Mouse (Mus musculus) limb, embryonic 14.5 days (tissue): ENCODE results near the gene Soat2. TPM values are rescaled to one million over a fixed set of nuclear protein-coding genes. Genes with fewer than 3 reads are reported as not detected.

Experiments
- ATAC-seq: fragments of 200-750 bp; cut with Nextera tagmentation; 2 replicates; pipeline ENCODE4 v1.8.0; 2017; ENCODE audit warnings: low read depth, moderate number of reproducible peaks, moderate TSS enrichment; ENCODE audit not compliant: low FRiP score
- DNase-seq: peaks from one replicate; pipeline ENCODE4 v3.0.0-alpha.2; 2015; ENCODE audit warnings: low spot score
- H3K27ac ChIP-seq: fragments of 300-500 bp; sonication (generic); replicated peaks from 2 replicates; pipeline ENCODE4 v1.5.1; 2014; ENCODE audit warnings: low read depth, mild to moderate bottlenecking, low read length, moderate library complexity, mixed read lengths
- H3K27me3 ChIP-seq: fragments of 300-500 bp; sonication (generic); 2 replicates; pipeline ENCODE4 v1.6.1; 2014; ENCODE audit warnings: low read length, mixed read lengths; ENCODE audit not compliant: control insufficient read depth, insufficient read depth
- H3K36me3 ChIP-seq: fragments of 300-500 bp; sonication (generic); 2 replicates; pipeline ENCODE4 v1.6.1; 2014; ENCODE audit warnings: mild to moderate bottlenecking, low read length, moderate library complexity, mixed read lengths; ENCODE audit not compliant: control insufficient read depth, insufficient read depth
- H3K4me1 ChIP-seq: fragments of 300-500 bp; sonication (generic); 2 replicates; pipeline ENCODE4 v1.6.1; 2014; ENCODE audit warnings: antibody characterized with exemption, low read length, mixed read lengths; ENCODE audit not compliant: control insufficient read depth, insufficient read depth
- H3K4me2 ChIP-seq: fragments of 300-500 bp; sonication (generic); replicated peaks from 2 replicates; pipeline ENCODE4 v1.6.1; 2014; ENCODE audit warnings: low read depth, mild to moderate bottlenecking, low read length, moderate library complexity; ENCODE audit not compliant: severe bottlenecking
- H3K4me3 ChIP-seq: fragments of 300-500 bp; sonication (generic); replicated peaks from 2 replicates; pipeline ENCODE4 v1.5.1; 2014; ENCODE audit warnings: low read length
- H3K9ac ChIP-seq: fragments of 300-500 bp; sonication (generic); 2 replicates; pipeline ENCODE4 v1.6.1; 2014; ENCODE audit warnings: mild to moderate bottlenecking, low read depth, low read length, moderate library complexity; ENCODE audit not compliant: severe bottlenecking
- H3K9me3 ChIP-seq: fragments of 300-500 bp; sonication (generic); 2 replicates; pipeline ENCODE4 v1.6.1; 2016; ENCODE audit warnings: low read length; ENCODE audit not compliant: control insufficient read depth
- POLR2A ChIP-seq: fragments of 200-500 bp; IDR thresholded peaks from 2 replicates; pipeline ENCODE4 v1.8.0; 2012; ENCODE audit warnings: inconsistent platforms, mild to moderate bottlenecking, moderate library complexity, borderline replicate concordance; ENCODE audit not compliant: insufficient read depth, insufficient read length; ENCODE audit errors: extremely low read depth
- WGBS: fragments of 180-500 bp; shearing (Covaris S2); extraction: QIAGEN DNeasy Blood & Tissue Kit; methylation state at CpG from one replicate; pipeline ENCODE4 v1.1.7; 2014; 5-methylcytosine and 5-hydroxymethylcytosine counted together
- polyA plus RNA-seq, 2 experiments: library from polyadenylated mRNA; depleted of rRNA in 1 of 2; stranded (reverse) in 1 of 2; unstranded in 1 of 2; fragments of >200 nt; fragmentation: Nextera tagmentation in 1 of 2; extraction: Ambion mirVana in 1 of 2; gene quantifications; 2 replicates each; pipeline versions ENCODE4 v1.2.1 to v1.2.3; 2012 to 2014

Gene Soat2
- polyA plus RNA-seq, 2 experiments, result 0.76 to 0.87 TPM

DNA sequence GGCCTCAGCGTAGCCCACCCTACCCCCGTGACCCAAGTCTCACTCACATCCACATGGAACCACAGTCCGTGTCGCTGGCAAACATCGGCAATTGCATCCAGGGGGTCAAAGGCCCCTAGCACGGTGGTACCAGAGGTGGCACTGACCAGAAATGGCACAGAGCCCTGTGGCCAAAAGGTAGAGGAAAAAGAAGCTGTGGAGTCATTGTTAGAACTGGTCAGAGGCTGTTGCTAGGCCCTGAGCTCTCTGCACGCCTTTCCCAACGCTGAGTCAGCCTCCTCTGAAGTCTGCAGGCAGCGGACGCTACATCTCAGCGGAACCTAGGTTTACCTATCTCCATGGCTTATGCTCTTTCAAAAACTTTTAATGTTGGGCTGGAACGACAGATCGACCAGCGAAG, 29.6 kb downstream of the Soat2 start:
- 91% methylated on average over 14 of the region's 14 CpGs for WGBS
- Histone ChIP-seq H3K9ac (no peak overlapping the region), H3K9me3 (no peaks in the 10 kb centered on the region), H3K27ac (no peak overlapping the region), H3K4me1 (no peaks in the 10 kb centered on the region), H3K4me3 (no peak overlapping the region), H3K27me3 (no peaks in the 10 kb centered on the region), H3K4me2 (no peak overlapping the region), H3K36me3 (peaks cover 49% of the 10 kb centered on the region)
- no peak for DNase-seq
- no peak for TF ChIP-seq POLR2A
- ATAC-seq, result no peak

DNA sequence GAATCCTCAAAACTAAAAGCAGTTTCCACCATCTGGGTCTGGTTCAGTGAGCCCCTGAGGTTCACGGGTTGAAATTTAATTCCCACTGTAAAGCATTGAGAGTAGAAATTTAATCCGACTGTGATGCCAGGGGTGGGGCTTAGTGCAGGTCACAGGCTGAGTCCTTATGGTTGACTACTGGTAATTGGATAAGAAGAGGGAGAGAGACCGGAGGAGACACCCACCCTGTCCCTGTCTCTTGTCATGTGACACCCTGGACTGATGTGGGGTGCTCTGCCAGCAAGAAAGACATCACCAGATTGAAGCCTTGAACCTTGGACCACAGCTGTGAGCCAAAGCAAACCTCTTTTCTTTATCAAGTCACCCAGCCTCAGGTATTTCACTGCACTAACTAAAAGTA, 32.8 kb downstream of the Soat2 start:
- Histone ChIP-seq H3K9ac (no peak overlapping the region), H3K9me3 (no peaks in the 10 kb centered on the region), H3K36me3 (peaks cover 47% of the 10 kb centered on the region), H3K27me3 (no peaks in the 10 kb centered on the region), H3K27ac (no peak overlapping the region), H3K4me1 (no peaks in the 10 kb centered on the region), H3K4me3 (no peak overlapping the region), H3K4me2 (no peak overlapping the region)
- no peak for ATAC-seq
- 64% methylated on average over 3 of the region's 3 CpGs for WGBS
- no peak for TF ChIP-seq POLR2A
- no peak for DNase-seq

DNA sequence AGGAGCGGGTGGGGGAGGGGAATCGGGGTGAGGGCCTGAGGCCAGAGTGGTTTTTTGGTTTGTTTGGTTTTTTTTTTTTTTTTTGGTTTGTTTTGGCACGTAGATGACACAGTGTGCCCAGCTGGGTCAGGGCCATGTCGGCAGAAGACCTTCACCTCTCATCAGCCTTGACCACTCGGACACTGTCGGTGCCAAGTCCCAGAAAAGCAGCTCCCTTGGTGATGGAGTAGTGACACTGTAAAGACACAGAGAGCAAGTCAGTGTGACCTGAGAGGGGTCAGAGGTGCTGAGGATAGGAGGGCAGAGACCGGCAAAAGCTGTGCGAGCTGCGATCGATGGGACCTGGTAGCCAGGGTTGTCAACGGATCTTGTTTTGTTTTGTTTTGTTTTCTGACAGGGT, 35.9 kb downstream of the Soat2 start:
- Histone ChIP-seq H3K36me3 (peaks cover 34% of the 10 kb centered on the region), H3K9ac (no peak overlapping the region), H3K27me3 (no peaks in the 10 kb centered on the region), H3K4me1 (no peaks in the 10 kb centered on the region), H3K9me3 (no peaks in the 10 kb centered on the region), H3K4me3 (no peak overlapping the region), H3K4me2 (no peak overlapping the region), H3K27ac (no peak overlapping the region)
- no peak for TF ChIP-seq POLR2A
- 82% methylated on average over 11 of the region's 11 CpGs for WGBS
- ATAC-seq, result no peak
- no peak for DNase-seq

DNA sequence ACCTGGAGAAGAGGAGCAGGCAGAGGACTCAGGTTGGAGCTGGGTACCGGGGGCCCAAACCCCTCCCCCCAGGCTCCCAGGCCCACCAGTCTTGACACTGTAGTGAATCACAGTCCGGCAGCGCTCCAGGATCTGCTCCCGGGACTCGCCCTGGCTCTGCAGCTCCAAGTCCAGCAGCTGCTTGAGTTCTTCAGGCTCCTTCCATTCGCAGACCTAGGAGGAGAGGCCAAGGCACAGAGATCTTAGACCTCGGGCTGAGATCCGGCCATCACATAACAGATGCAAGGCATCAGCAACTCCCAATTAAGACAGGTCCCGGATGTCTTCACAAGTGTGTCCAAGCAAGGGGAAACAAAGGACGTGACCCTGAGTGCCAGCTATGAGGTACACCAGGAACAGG, 37.8 kb downstream of the Soat2 start:
- Histone ChIP-seq H3K27ac (no peak overlapping the region), H3K36me3 (peaks cover 34% of the 10 kb centered on the region), H3K27me3 (no peaks in the 10 kb centered on the region), H3K4me1 (0 out of 2 replicates have a peak, but pooled peaks cover 4% of the 10 kb centered on the region), H3K4me3 (no peak overlapping the region), H3K9ac (no peak overlapping the region), H3K4me2 (no peak overlapping the region), H3K9me3 (no peaks in the 10 kb centered on the region)
- no peak for DNase-seq
- no peak for TF ChIP-seq POLR2A
- no peak for ATAC-seq
- WGBS, result 93% methylated on average over 10 of the region's 10 CpGs

DNA sequence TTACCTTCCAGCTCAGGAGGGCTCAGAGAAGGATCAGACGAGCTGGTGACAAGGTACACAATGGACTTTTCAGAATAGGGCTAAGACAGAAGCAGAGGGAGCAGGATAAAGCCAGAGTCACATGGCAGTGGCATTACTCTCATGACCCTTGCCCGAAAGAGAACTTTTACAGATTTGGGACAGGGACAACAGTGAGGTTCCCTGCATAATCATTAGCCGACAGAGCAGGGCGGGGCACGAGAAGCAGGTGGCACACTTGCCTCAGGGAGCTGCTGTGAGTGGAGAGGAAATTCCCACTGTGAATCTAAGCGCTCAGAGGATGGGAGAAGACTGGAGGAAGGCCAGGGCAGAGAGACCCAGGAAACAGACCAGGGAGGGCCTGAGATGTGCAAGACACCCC, 38.6 kb downstream of the Soat2 start:
- peaks cover 30% of the 10 kb centered on the region for H3K36me3 ChIP-seq
- no peak overlapping the region for H3K27ac ChIP-seq
- WGBS, result 63% methylated on average over 6 of the region's 6 CpGs
- no peak for TF ChIP-seq POLR2A
- 0 out of 2 replicates have a peak, but pooled peaks cover 4% of the 10 kb centered on the region for H3K4me1 ChIP-seq
- no peaks in the 10 kb centered on the region for H3K27me3 ChIP-seq
- no peak overlapping the region for H3K4me3 ChIP-seq
- H3K9me3 ChIP-seq, result no peaks in the 10 kb centered on the region
- ATAC-seq (no peak), DNase-seq (no peak)
- no peak overlapping the region for H3K9ac ChIP-seq
- H3K4me2 ChIP-seq, result no peak overlapping the region

DNA sequence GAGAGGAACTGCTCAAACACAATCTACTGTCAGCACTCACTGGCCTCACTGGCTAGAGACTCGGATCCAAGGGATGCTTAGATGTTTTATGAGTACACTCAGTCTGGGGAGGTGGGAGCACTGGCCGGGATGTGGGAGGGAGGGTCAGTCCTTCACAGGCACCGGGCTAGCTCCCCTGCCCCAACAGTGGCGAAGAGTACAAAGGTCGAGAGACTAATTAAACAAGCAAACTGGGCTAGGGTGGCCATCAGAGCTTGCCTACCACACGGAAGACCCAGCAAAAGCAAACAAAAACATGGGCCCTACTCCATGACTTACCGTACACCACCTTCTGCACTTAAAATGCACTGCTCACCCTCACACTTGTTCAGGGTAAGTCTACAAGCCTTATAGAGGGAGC, 41.4 kb downstream of the Soat2 start:
- WGBS, result 60% methylated on average over 7 of the region's 7 CpGs
- Histone ChIP-seq H3K4me1 (0 out of 2 replicates have a peak, but pooled peaks cover 4% of the 10 kb centered on the region), H3K36me3 (peaks cover 9% of the 10 kb centered on the region), H3K9ac (no peak overlapping the region), H3K27ac (no peak overlapping the region), H3K4me2 (no peak overlapping the region), H3K27me3 (no peaks in the 10 kb centered on the region), H3K4me3 (no peak overlapping the region), H3K9me3 (no peaks in the 10 kb centered on the region)
- DNase-seq (no peak), ATAC-seq (no peak)
- TF ChIP-seq POLR2A, result no peak
